Mouse (Mus musculus) right cerebral cortex, postnatal 4 days (tissue): ENCODE measurements around the gene Prokr2.
"Not testable (repeated sequence)": the region's sequence is repeated elsewhere in the genome, so short reads cannot be mapped to it uniquely, and the experiment has no call there.

Experiments
- DNase-seq: peaks from one replicate; pipeline ENCODE4 v3.0.0-alpha.2; 2022

Gene Prokr2

DNA sequence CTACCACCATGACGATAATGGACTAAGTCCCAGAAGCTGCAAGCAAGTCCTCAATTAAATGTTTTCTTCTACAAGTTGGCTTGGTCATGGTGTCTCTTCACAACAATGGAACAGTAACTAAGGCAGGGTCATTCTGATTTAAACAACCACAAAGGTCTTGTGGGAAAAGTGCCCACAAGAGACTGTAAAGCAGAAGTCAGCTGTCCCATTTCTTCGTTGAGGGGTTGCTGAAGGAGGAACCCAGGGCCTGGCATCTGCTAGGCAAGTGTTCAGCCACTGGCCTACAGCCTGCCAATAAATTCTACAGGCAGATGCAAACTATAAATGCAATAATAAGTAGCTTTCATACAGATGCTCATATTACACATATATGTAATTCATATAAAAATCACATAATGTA, 48.0 kb downstream of the Prokr2 start:
- no peak for DNase-seq

DNA sequence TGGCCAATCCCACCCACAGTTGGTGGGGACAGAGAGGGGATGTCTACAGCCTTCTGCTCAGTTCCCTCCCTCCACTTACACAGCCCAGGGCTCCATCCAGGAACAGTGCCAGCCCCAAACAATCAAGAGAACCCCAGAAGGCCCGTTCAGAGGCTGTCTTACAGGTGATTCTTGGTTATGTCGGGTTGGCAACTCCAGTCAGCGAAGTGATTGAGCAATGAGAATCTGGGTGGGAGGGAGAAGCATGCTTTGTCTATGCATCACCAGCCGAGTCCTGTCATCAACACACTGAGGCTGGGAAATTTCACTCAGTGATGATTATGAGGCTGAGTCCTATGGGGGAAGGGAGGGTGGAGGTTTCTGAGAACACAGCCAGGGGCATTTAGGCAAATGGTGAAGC, 61.7 kb downstream of the Prokr2 start:
- DNase-seq, result no peak

DNA sequence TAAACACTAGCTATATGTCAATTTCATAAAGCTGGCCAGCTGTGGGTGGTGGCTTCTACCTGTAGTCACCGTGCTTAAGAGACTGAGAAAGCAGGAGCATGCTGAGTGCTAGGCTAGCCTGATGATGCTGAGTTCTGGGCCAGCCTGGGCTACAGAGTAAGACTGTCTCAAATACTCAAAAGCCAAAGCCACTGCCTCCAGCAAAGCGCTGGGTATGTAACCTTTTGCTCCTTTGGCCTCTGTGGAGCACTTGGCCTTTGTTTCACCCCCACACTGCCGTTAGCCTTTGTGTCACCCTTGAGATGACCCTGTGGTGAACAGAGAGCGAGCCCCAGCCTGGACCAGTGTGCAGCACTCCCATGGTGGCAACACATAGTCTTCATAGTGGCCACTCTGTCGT, 64.7 kb downstream of the Prokr2 start:
- no peak for DNase-seq

DNA sequence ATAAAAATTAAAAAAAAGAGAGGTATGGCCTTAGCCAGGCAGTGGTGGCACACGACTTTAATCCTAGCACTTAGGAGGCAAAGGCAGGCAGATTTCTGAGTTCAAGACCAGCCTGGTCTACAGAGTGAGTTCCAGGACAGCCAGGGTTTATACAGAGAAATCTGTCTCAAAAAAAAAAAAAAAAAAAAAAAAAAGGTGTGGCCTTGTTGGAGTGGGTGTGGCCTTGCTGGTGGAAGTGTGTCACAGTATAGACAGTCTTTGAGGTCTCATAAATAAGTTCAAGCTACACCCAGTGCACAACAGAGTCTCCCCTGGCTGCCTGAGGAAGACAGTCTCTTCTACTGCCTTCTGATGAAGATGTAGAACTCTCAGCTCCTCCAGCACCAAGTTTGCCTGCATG, 68.1 kb downstream of the Prokr2 start:
- no peak for DNase-seq

DNA sequence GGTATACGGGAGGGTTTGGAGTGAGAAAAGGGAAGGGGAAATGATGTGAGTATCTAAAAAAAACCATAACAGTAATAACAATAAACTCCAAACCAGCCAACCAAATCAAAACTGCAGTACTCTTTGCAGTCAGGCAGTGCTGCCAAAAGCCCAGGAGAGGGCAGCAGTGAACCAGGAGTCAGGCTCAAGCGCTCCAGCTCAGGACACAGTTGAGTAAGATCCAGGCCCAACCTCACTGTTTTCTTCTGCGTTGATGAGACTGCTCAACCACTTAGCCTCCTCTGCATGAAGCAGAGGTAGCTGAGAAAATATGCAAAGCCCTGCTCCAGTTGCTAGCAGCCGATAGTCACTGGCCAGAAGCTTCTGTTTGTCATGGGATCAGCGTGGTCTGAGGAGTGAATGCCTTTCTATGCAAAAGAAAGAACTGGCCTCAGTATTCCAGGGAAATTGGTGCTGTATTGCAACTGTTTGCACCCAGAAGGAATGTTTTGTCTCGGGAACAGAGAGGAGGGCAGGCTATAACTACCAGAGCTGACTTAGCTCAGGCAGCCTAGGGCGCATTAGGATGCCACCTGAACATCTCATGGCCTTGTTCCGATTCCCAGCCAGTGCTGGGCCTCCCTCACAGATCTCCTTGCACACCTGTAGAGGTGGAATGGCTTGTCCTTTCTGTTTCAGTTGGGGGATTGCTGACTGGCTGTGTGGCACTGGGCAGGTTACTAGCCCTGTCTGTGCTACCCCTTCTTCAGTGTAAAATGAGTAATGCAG, 69.0 kb downstream of the Prokr2 start:
- peak; percentile 73 for DNase-seq

DNA sequence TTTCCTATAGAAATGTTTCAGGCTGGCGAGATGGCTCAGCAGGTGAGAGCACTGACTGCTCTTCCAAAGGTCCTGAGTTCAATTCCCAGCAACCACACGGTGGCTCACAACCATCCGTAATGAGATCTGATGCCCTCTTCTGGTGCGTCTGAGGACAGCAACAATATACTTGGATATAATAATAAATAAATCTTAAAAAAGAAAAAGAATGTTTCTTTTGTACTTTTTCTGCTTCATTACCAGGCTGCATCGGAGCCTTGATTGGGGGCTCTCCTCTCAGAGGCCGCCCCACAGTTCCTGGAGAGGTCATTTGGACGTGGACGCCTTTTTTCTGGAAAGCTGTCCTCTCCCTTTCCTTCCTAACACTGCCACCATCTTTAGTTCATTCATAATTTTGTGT, 71.2 kb downstream of the Prokr2 start:
- not testable (repeated sequence) for DNase-seq

DNA sequence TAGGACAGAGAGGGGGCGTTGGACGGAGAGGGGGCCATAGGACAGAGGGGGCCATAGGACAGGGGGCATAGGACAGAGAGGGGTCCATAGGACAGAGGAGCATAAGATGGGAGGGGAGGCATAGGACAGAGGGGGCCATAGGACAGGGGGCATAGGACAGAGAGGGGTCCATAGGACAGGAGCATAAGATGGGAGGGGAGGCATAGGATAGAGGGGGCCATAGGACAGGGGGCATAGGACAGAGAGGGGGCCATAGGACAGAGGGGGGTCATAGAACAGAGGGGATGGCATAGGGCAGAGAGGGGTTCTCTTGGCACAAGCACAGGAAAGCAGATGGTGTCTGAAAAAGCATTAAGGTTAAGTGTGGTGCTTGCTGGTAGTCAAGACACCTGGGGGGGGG, 71.7 kb downstream of the Prokr2 start:
- DNase-seq, result no peak

DNA sequence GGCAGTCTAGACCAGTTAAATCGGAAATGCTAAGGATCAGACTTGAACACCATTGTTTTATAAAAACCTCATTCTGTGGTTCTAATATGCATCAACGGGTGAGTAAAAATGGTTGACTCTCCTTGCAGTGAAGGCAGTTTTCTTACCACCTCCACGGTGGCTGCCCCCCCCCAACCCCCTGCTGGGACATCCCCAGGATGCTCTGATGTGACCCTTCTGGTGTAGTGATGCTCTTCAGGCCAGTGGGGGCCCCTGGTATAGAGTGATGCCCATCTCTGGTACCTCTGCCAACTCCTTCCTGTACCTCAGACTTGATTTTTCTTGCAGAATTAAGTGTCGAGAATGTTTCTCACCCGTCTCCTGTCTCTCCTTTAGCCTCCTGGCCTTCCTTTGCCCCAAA, 72.6 kb downstream of the Prokr2 start:
- DNase-seq, result no peak

DNA sequence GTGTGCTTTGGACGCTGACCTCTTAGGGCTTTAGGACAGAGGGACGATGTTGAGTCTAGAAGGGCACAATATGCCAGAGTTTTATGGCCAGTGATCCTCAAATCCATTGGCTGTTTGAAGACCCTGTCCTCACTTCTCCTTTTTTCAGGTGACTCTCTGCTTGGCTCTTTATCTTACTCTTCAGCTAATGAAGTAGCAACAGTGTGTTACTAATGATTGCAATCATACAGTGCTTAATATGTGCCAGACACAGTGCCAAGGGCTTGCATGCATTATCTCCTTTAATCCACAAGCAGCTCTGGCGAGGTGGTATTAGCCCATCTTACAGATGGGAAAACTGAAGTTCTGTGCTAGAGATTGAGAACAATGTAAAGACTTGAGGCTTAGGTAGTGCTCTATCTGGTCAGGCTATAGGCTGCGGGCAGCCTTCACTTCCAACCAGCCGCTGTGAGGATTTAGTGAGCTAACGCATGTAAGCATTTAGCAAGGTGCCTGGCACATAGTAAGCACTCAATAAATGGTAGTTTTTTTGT, 75.8 kb downstream of the Prokr2 start:
- DNase-seq, result no peak

DNA sequence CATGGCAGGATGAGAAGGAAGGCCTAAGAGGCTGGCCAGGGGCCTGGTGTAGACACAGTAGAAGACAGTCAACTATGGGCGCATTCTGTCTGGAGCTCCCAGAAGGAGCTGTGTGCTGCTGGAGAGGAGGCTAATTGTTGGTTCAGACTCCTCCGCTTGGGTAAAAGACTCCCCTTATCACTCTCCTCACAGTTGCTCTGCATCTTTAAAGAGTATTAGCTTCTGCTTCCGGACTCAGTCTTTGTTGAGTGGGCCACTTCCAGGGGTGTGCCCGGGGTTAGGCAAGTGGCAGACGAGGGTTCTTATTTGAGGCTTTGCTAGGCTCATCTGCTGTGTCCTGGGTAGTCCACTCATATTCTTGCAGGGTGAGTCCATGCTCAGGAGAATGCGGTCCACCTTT, 76.4 kb downstream of the Prokr2 start:
- no peak for DNase-seq

DNA sequence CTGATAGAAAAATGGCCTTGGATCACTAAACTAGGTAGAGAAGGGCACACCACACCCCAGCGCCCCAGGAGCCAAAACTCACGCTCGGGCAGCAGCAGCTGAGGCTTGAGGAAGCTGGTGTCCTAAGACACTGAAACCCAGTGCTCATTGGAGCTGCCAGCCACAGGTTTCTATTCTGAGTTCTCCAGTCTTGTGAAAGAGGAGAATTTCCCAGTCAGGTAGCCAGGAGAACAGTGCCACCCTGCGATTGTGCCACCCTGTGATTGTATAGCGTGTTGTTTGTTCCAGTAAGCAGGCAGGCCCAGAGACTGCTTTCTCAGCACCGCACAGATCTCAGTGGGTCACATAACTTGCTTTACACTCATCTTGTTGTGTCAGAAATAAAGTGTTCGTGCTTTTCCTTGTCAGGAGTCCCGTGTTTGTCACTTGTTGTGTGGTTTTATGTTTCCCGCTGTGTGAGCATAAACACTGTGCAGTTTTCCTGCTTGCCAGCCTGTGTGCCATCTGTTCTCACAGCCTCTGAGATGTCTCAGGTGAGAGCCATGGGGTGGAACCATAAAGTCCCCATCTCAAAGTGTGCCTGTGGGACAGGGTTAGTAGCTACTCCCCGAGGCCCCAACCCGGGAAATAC, 77.9 kb downstream of the Prokr2 start:
- no peak for DNase-seq

DNA sequence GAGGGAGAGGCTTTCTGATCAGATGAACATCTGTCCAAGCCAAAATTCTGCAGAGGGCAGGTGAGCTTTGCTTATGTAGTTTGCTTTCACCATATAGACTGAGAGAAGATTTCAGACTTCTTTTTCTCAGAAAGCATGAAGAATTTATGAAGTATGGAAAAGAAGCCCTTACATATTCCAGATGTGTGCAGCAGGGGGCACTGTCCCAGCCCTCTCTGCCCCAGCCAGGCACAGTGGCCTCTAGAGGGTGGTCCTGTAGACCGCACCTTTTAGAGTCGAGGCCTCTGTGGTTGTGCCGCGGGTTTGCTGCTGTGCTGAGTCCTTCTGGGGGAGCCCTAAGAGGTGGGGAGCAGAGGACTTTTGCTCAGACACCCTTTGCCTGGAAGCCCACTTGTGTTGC, 79.3 kb downstream of the Prokr2 start:
- no peak for DNase-seq

DNA sequence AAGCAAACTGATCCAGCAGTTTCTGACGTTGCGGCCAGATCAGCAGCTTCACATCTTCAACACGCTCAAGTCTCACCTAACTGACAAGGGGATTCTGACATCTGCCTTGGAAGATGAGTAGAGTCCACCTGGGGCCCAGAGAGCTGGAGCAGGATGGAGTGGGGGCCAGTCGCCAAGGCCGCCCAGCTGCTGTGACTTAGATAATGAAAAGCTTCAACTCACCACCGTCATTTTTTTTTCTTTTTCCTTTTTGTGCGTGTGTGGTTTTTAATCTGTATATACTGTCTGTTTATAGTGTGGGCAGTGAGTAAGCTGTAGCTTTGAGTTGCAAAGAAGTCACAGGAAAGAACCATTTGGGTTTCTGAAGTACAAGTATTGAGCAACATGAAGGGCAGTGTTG, 80.1 kb downstream of the Prokr2 start:
- no peak for DNase-seq

DNA sequence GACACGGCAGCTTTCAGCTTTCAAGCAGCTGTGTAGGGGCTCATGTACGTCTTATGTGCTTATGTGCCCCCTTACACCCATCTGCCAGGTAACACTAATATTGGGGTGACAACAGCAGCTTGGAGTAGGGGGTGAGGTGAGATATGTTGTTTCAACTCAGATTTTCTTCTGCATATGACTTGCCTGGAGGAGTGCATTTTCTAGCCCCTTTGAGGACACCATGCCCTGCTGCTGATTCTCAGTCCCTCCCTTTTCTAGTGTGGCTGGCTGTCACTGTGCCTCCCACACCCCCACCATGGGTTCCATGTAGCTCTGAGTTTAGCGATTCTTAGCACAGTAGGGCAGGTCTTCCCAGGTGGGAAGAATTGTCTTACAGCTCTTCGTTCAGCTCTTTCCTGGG, 83.8 kb downstream of the Prokr2 start:
- DNase-seq, result no peak

DNA sequence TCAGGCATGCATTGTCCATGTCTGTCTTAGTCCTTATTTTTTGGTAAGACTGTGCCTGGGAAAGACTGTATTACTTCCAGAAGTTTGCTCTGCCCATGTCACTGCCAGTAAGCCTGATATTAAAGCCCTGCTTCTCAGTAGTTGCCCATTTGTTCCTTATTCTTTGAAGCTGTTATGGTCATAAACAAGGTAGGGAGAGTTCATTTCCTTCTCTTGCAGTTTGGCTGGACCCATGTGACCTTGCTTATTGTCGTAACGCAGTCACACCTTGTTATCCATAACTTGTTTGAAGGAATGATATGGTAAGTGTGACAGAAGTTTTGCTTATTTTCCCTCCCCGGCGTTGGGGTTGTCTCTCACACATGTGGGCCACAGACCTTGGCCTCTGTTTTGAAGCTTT, 87.0 kb downstream of the Prokr2 start:
- DNase-seq, result no peak

DNA sequence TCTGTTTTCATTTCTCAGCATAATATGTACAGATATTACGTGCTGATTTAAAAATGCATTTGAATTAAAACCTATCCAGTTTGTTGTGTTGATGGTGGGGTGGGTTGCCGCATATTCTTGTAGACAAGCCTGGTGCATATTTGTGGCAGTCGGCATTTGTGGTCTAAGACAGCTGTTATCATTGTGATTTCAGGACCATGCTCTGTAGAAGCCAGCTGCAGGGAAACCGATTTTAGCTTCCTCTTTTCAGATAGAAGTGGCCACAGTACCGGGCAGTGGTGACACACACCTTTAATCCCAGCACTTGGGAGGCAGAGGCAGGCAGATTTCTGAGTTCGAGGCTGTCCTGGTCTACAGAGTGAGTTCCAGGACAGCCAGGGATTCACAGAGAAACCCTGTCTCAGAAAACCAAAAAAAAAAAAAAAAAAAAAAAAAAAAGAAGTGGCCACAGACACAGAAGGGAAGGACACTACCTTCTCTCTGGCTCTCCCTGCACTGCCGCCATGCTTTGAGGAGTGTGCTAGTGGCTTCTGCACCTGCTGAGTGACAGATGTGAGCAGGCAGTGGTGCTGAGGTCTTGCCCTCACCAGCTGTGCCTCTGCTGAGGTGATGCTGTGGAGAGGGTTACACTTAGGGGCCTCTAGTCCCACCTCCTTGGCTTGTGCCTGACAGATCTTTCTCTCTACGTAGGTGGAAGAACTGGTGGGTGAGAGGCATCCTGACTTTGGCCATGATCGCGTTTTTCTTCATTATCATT, 91.4 kb downstream of the Prokr2 start:
- no peak for DNase-seq

DNA sequence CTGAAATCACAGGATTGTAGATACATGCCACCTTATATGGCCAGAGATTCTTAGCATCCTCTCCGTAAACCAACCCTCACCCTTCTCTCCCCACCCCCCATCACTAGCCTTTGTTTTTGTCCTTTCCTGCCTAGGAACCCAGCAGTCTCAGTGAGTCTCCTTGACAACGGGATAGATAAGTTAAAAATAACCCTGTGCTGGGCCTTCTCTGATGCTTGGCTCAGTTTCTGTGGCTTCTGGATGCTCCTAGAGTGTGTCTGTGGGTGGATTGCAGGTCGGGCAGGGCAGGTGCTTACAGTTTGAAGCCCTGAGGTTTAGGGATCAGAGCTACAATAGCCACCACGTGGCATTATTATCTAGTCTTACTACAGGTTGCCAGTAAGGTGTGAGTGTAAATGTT, 93.2 kb downstream of the Prokr2 start:
- no peak for DNase-seq

DNA sequence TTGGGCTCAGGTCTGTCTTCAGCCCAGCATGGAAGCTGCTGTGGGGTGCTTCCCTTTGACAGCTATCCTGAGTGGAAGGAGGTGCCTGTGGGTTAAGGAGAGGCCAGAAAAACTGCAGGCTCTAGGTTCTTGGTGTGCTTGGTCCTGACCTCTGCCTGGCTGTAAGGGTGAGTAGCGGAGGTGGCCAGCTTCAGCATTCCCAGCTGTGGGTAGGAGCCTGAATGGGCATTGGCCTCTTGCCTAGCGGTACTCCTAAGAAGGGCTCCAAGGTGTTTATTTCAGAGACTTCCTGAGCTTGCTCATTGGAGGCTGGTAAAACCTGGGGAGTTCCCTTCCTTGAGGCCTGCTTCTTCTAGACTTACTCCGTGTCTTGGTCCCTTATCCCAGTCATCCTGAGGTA, 94.0 kb downstream of the Prokr2 start:
- no peak for DNase-seq

DNA sequence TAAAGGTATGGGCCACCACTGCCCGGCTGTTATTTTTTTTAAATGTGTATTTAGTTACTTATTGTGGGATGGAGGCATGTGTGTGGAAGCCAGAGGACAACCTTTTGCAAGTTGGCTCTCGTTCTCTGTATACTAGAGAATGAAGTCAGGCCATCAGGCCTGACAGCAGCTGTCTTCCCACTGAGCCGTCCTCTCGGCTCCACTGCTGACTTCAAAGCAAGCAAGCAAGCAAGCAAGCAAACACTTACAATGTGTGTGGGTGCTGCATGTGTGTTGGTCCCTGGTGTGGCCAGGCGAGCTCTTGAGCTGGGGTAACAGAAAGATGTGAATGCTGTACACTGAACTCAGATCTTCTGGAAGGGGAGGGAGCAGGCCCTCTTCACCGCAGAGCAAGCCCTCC, 94.4 kb downstream of the Prokr2 start:
- no peak for DNase-seq

DNA sequence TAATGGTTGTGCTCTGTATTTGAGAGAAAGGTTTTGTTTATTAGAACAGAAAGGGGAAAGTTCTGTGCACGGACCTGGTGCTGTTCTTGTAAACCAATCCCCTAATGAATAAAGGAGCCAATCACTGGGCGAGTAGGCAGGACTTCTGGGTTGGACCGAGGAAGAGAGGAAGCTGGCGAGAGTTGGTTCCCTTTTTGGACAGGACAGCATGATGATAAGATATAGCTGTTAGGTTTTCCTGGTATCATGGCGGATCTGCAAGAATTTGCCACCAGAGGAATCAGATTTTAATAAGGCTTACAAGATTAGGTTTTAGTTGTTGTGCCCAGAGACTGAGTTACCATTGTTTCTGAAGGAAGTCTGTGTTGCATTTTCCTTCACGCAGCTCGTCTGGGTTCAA, 96.0 kb downstream of the Prokr2 start:
- DNase-seq, result not testable (repeated sequence)
